Mouse (Mus musculus): ENCODE data around the gene Hrk. TPM values are rescaled to one million over a fixed set of nuclear protein-coding genes. Genes with fewer than 3 reads are reported as not detected.
A peak's percentile ranks its signal among the peaks of the same experiment; 100 is the strongest.

Hrk gene
- polyA plus RNA-seq, 1 experiment from 2014 or later: 4.1 TPM

GRCm38 (mm10) chr5:118190491-118190890, 26.0 kb downstream of the Hrk start:
- Histone ChIP-seq H3K4me2 (ENCODE audit: low read length) (no peak overlapping the region), H3K36me3 (ENCODE audit: control insufficient read depth, insufficient read depth, low read length) (no peaks in the 10 kb centered on the region), H3K9me3 (replicated peaks; ENCODE audit: control insufficient read depth, low read length, poor library complexity, severe bottlenecking) (no peaks in the 10 kb centered on the region), H3K4me1 (ENCODE audit: control insufficient read depth, insufficient read depth, low read length) (peaks cover 13% of the 10 kb centered on the region), H3K27ac (ENCODE audit: low read length) (no peak overlapping the region), H3K27me3 (ENCODE audit: control insufficient read depth, insufficient read depth, low read depth, low read length) (no peaks in the 10 kb centered on the region), H3K4me3 (ENCODE audit: low read depth, low read length) (no peak overlapping the region), H3K9ac (ENCODE audit: low read depth, low read length) (no peak overlapping the region)
- 90% methylated on average over 9 of the region's 9 CpGs for WGBS
- no peak for ATAC-seq

GRCm38 (mm10) chr5:118192221-118192620, 27.8 kb downstream of the Hrk start:
- H3K4me3 ChIP-seq (ENCODE audit: low read depth, low read length): no peak overlapping the region
- 19% methylated on average over 18 of the region's 18 CpGs for WGBS
- ATAC-seq: 0 out of 2 replicates have a peak, but pooled peaks have one; percentile 3
- no peaks in the 10 kb centered on the region for H3K9me3 ChIP-seq (replicated peaks; ENCODE audit: control insufficient read depth, low read length, poor library complexity, severe bottlenecking)
- no peaks in the 10 kb centered on the region for H3K36me3 ChIP-seq (ENCODE audit: control insufficient read depth, insufficient read depth, low read length)
- H3K4me2 ChIP-seq (ENCODE audit: low read length): no peak overlapping the region
- peaks cover 13% of the 10 kb centered on the region for H3K4me1 ChIP-seq (ENCODE audit: control insufficient read depth, insufficient read depth, low read length)
- no peak overlapping the region for H3K9ac ChIP-seq (ENCODE audit: low read depth, low read length)
- H3K27ac ChIP-seq (ENCODE audit: low read length): no peak overlapping the region
- no peaks in the 10 kb centered on the region for H3K27me3 ChIP-seq (ENCODE audit: control insufficient read depth, insufficient read depth, low read depth, low read length)

- H3K27me3 ChIP-seq (ENCODE audit: control insufficient read depth, insufficient read depth, low read depth, low read length): no peaks in the 10 kb centered on the region
- ATAC-seq: no peak
- no peak overlapping the region for H3K9ac ChIP-seq (ENCODE audit: low read depth, low read length)
- peaks cover 4% of the 10 kb centered on the region for H3K4me1 ChIP-seq (ENCODE audit: control insufficient read depth, insufficient read depth, low read length)
- no peak overlapping the region for H3K4me2 ChIP-seq (ENCODE audit: low read length)
- H3K9me3 ChIP-seq (replicated peaks; ENCODE audit: control insufficient read depth, low read length, poor library complexity, severe bottlenecking): no peaks in the 10 kb centered on the region
- H3K4me3 ChIP-seq (ENCODE audit: low read depth, low read length): no peak overlapping the region
- H3K36me3 ChIP-seq (ENCODE audit: control insufficient read depth, insufficient read depth, low read length): peaks cover 19% of the 10 kb centered on the region
- no peak overlapping the region for H3K27ac ChIP-seq (ENCODE audit: low read length)
- WGBS: 78% methylated on average over 13 of the region's 13 CpGs
These were observed 33.0 kb downstream of the Hrk start for GRCm38 (mm10) chr5:118197421-118197820.

GRCm38 (mm10) chr5:118199670-118200069, 35.2 kb downstream of the Hrk start:
- no peak overlapping the region for H3K9ac ChIP-seq (ENCODE audit: low read depth, low read length)

GRCm38 (mm10) chr5:118204675-118205440, 40.4 kb downstream of the Hrk start:
- H3K4me2 ChIP-seq (ENCODE audit: low read length): no peak overlapping the region
- no peaks in the 10 kb centered on the region for H3K27me3 ChIP-seq (ENCODE audit: control insufficient read depth, insufficient read depth, low read depth, low read length)
- H3K36me3 ChIP-seq (ENCODE audit: control insufficient read depth, insufficient read depth, low read length): peaks cover 25% of the 10 kb centered on the region
- no peaks in the 10 kb centered on the region for H3K4me1 ChIP-seq (ENCODE audit: control insufficient read depth, insufficient read depth, low read length)
- H3K9ac ChIP-seq (ENCODE audit: low read depth, low read length): no peak overlapping the region
- no peaks in the 10 kb centered on the region for H3K9me3 ChIP-seq (replicated peaks; ENCODE audit: control insufficient read depth, low read length, poor library complexity, severe bottlenecking)
- 88% methylated on average over 16 of the region's 16 CpGs for WGBS
- no peak for ATAC-seq
- H3K4me3 ChIP-seq (ENCODE audit: low read depth, low read length): no peak overlapping the region
- no peak overlapping the region for H3K27ac ChIP-seq (ENCODE audit: low read length)

More at GRCm38 (mm10) chr5:118199670-118200069, 35.2 kb downstream of the Hrk start:
- 78% methylated on average over 5 of the region's 5 CpGs for WGBS
- no peaks in the 10 kb centered on the region for H3K4me1 ChIP-seq (ENCODE audit: control insufficient read depth, insufficient read depth, low read length)
- no peaks in the 10 kb centered on the region for H3K27me3 ChIP-seq (ENCODE audit: control insufficient read depth, insufficient read depth, low read depth, low read length)
- peaks cover 23% of the 10 kb centered on the region for H3K36me3 ChIP-seq (ENCODE audit: control insufficient read depth, insufficient read depth, low read length)
- H3K27ac ChIP-seq (ENCODE audit: low read length): no peak overlapping the region
- H3K9me3 ChIP-seq (replicated peaks; ENCODE audit: control insufficient read depth, low read length, poor library complexity, severe bottlenecking): no peaks in the 10 kb centered on the region
- H3K4me3 ChIP-seq (ENCODE audit: low read depth, low read length): no peak overlapping the region
- no peak overlapping the region for H3K4me2 ChIP-seq (ENCODE audit: low read length)
- ATAC-seq: no peak

- Histone ChIP-seq H3K9ac (ENCODE audit: low read depth, low read length) (no peak overlapping the region), H3K4me1 (ENCODE audit: control insufficient read depth, insufficient read depth, low read length) (no peaks in the 10 kb centered on the region), H3K9me3 (replicated peaks; ENCODE audit: control insufficient read depth, low read length, poor library complexity, severe bottlenecking) (no peaks in the 10 kb centered on the region), H3K27ac (ENCODE audit: low read length) (no peak overlapping the region), H3K27me3 (ENCODE audit: control insufficient read depth, insufficient read depth, low read depth, low read length) (no peaks in the 10 kb centered on the region), H3K36me3 (ENCODE audit: control insufficient read depth, insufficient read depth, low read length) (peaks cover 20% of the 10 kb centered on the region), H3K4me2 (ENCODE audit: low read length) (no peak overlapping the region), H3K4me3 (ENCODE audit: low read depth, low read length) (no peak overlapping the region)
- 43% methylated on average over 8 of the region's 8 CpGs for WGBS
- no peak for ATAC-seq
These were observed 41.4 kb downstream of the Hrk start for GRCm38 (mm10) chr5:118205852-118206251.

GRCm38 (mm10) chr5:118214012-118214411, 49.6 kb downstream of the Hrk start:
- H3K9me3 ChIP-seq (replicated peaks; ENCODE audit: control insufficient read depth, low read length, poor library complexity, severe bottlenecking): no peaks in the 10 kb centered on the region
- H3K9ac ChIP-seq (ENCODE audit: low read depth, low read length): peak overlapping the region; percentile 64
- H3K27me3 ChIP-seq (ENCODE audit: control insufficient read depth, insufficient read depth, low read depth, low read length): no peaks in the 10 kb centered on the region
- H3K4me1 ChIP-seq (ENCODE audit: control insufficient read depth, insufficient read depth, low read length): peaks cover 16% of the 10 kb centered on the region
- peak; percentile 47; the same call in 1 of the 2 replicates for ATAC-seq
- WGBS: 10% methylated on average over 5 of the region's 5 CpGs
- H3K4me3 ChIP-seq (ENCODE audit: low read depth, low read length): peak overlapping the region; percentile 33
- H3K27ac ChIP-seq (ENCODE audit: low read length): peak overlapping the region; percentile 44
- H3K4me2 ChIP-seq (ENCODE audit: low read length): peak overlapping the region; percentile 63
- peaks cover 5% of the 10 kb centered on the region; the same call in 1 of the 2 replicates for H3K36me3 ChIP-seq (ENCODE audit: control insufficient read depth, insufficient read depth, low read length)

GRCm38 (mm10) chr5:118214418-118215154, 50.1 kb downstream of the Hrk start:
- H3K4me2 ChIP-seq (ENCODE audit: low read length): peak overlapping the region; percentile 63
- H3K27me3 ChIP-seq (ENCODE audit: control insufficient read depth, insufficient read depth, low read depth, low read length): no peaks in the 10 kb centered on the region
- H3K36me3 ChIP-seq (ENCODE audit: control insufficient read depth, insufficient read depth, low read length): peaks cover 5% of the 10 kb centered on the region; the same call in 1 of the 2 replicates
- H3K9ac ChIP-seq (ENCODE audit: low read depth, low read length): peak overlapping the region; percentile 64
- peak overlapping the region; percentile 33 for H3K4me3 ChIP-seq (ENCODE audit: low read depth, low read length)
- 6% methylated on average over 24 of the region's 24 CpGs for WGBS
- peaks cover 16% of the 10 kb centered on the region for H3K4me1 ChIP-seq (ENCODE audit: control insufficient read depth, insufficient read depth, low read length)
- ATAC-seq: peak; percentile 88
- H3K9me3 ChIP-seq (replicated peaks; ENCODE audit: control insufficient read depth, low read length, poor library complexity, severe bottlenecking): no peaks in the 10 kb centered on the region
- peak overlapping the region; percentile 44 for H3K27ac ChIP-seq (ENCODE audit: low read length)

GRCm38 (mm10) chr5:118217410-118217809, 53.0 kb downstream of the Hrk start:
- 71% methylated on average over 6 of the region's 6 CpGs for WGBS
- Histone ChIP-seq H3K27me3 (ENCODE audit: control insufficient read depth, insufficient read depth, low read depth, low read length) (no peaks in the 10 kb centered on the region), H3K27ac (ENCODE audit: low read length) (no peak overlapping the region), H3K36me3 (ENCODE audit: control insufficient read depth, insufficient read depth, low read length) (peaks cover 20% of the 10 kb centered on the region), H3K9ac (ENCODE audit: low read depth, low read length) (no peak overlapping the region), H3K9me3 (replicated peaks; ENCODE audit: control insufficient read depth, low read length, poor library complexity, severe bottlenecking) (no peaks in the 10 kb centered on the region), H3K4me1 (ENCODE audit: control insufficient read depth, insufficient read depth, low read length) (peaks cover 16% of the 10 kb centered on the region), H3K4me2 (ENCODE audit: low read length) (no peak overlapping the region), H3K4me3 (ENCODE audit: low read depth, low read length) (no peak overlapping the region)
- ATAC-seq: no peak
